Mouse (Mus musculus): ENCODE results near the gene Rnaseh2c. TPM values are rescaled to one million over a fixed set of nuclear protein-coding genes. Genes with fewer than 3 reads are reported as not detected.

The Rnaseh2c gene
- polyA plus RNA-seq, 1 experiment from 2014 or later, result 81.0 TPM

DNA sequence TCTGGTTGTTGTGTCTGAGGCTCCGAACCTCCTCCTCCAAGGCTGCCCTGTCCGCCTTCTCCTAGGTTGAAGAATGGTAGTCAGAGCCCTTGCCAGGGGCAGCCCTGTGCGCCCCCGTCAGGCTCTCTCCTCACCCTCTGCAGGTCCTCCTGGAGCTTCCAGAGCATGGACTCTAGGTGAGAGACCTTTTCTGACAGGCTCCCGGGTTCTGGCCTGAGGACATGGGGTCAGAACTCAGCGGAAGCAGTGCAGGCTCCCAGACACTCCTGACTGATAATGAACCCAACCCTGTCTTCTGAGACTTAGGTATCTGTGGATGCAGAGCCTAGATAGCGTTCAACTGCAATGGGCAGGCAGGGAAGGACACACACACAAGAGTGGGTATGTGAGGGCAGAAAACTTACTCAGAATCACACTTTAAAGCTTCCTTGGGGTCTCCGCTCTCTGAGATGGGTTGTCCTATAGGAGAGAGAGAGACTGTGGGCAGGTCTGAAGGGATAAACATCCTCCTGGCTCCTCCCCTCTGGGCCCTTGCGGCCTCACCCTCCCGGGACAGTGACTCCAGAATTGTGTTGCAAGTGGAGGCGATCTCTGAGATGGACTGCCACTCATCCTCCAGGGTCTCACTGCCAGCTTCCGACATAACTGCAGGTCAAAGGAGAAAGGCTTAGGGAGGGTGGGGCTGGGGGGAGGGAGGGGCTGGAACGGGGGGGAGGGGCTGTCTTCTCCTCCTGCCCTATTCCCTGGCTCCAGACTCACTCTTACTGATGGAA lies 50.0 kb downstream of the Rnaseh2c start:
- Histone ChIP-seq H3K27me3 (replicated peaks; ENCODE audit: control insufficient read depth, insufficient read depth, low read length) (no peaks in the 10 kb centered on the region), H3K4me1 (replicated peaks; ENCODE audit: control insufficient read depth, insufficient read depth, low read length) (peaks cover 7% of the 10 kb centered on the region; the same call in 1 of the 2 replicates), H3K36me3 (ENCODE audit: control insufficient read depth, insufficient read depth) (peaks cover 47% of the 10 kb centered on the region), H3K4me3 (ENCODE audit: low read depth, low read length) (no peak overlapping the region), H3K4me2 (replicated peaks; ENCODE audit: low read depth) (no peak overlapping the region), H3K9me3 (ENCODE audit: control insufficient read depth) (no peaks in the 10 kb centered on the region), H3K27ac (ENCODE audit: low read depth, low read length) (no peak overlapping the region), H3K9ac (ENCODE audit: low read depth, low read length) (no peak overlapping the region)
- WGBS, result 71% methylated on average over 13 of the region's 13 CpGs
- TF ChIP-seq CTCF (IDR thresholded peaks at IDR 0.05; ENCODE audit: low read depth), result no peak
- no peak for ATAC-seq

- H3K27me3 ChIP-seq (replicated peaks; ENCODE audit: control insufficient read depth, insufficient read depth, low read length), result no peaks in the 10 kb centered on the region
- WGBS, result 82% methylated on average over 6 of the region's 6 CpGs
- H3K4me3 ChIP-seq (ENCODE audit: low read depth, low read length), result no peak overlapping the region
- peaks cover 42% of the 10 kb centered on the region for H3K36me3 ChIP-seq (ENCODE audit: control insufficient read depth, insufficient read depth)
- peaks cover 7% of the 10 kb centered on the region; the same call in 1 of the 2 replicates for H3K4me1 ChIP-seq (replicated peaks; ENCODE audit: control insufficient read depth, insufficient read depth, low read length)
- no peak overlapping the region for H3K4me2 ChIP-seq (replicated peaks; ENCODE audit: low read depth)
- no peaks in the 10 kb centered on the region for H3K9me3 ChIP-seq (ENCODE audit: control insufficient read depth)
- H3K9ac ChIP-seq (ENCODE audit: low read depth, low read length), result no peak overlapping the region
- TF ChIP-seq CTCF (IDR thresholded peaks at IDR 0.05; ENCODE audit: low read depth), result no peak
- no peak overlapping the region for H3K27ac ChIP-seq (ENCODE audit: low read depth, low read length)
- no peak for ATAC-seq
Measured at GRCm38 (mm10) chr19:5652570-5652969, 50.9 kb downstream of the Rnaseh2c start.

- H3K4me2 ChIP-seq (replicated peaks; ENCODE audit: low read depth), result peak overlapping the region; percentile 76
- TF ChIP-seq CTCF (IDR thresholded peaks at IDR 0.05; ENCODE audit: low read depth), result no peak
- H3K27ac ChIP-seq (ENCODE audit: low read depth, low read length), result no peak overlapping the region
- H3K27me3 ChIP-seq (replicated peaks; ENCODE audit: control insufficient read depth, insufficient read depth, low read length), result no peaks in the 10 kb centered on the region
- H3K36me3 ChIP-seq (ENCODE audit: control insufficient read depth, insufficient read depth), result peaks cover 44% of the 10 kb centered on the region
- no peak overlapping the region for H3K9ac ChIP-seq (ENCODE audit: low read depth, low read length)
- H3K9me3 ChIP-seq (ENCODE audit: control insufficient read depth), result no peaks in the 10 kb centered on the region
- WGBS, result 18% methylated on average over 62 of the region's 62 CpGs
- ATAC-seq, result peak; percentile 77
- no peaks in the 10 kb centered on the region; the same call in 1 of the 2 replicates for H3K4me1 ChIP-seq (replicated peaks; ENCODE audit: control insufficient read depth, insufficient read depth, low read length)
- peak overlapping the region; percentile 35 for H3K4me3 ChIP-seq (ENCODE audit: low read depth, low read length)
Measured at GRCm38 (mm10) chr19:5653969-5654719, 52.5 kb downstream of the Rnaseh2c start.

DNA sequence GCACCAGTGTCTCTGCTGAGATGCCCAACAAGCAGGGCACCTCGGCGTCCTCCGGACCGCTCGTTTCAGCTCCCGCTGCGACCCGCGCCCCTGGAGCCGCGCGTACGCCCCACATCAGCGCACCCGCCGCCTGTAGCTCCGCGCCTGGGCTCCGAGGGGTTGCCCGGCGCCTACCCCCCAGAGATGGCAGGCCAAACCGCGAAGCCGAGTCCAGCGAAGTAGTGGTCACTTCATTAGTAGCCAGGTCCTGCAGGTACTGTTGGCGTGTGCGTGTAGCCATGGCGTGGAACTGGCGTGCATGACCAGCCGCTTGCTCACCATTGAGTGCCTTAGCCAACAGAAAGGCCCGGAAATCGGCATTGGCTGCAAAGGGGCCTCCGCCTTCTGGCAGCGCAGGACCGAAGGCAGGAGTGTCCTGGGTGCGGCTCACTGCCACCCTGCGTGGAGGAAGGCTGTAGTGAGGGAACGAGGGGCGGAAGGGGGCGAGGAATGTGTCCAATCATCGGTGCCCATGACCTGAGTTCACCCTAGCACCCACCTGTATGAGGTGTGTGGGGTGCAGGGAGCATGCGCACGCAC lies 53.1 kb downstream of the Rnaseh2c start:
- 26% methylated on average over 43 of the region's 43 CpGs for WGBS
- peak overlapping the region; percentile 76 for H3K4me2 ChIP-seq (replicated peaks; ENCODE audit: low read depth)
- no peaks in the 10 kb centered on the region for H3K9me3 ChIP-seq (ENCODE audit: control insufficient read depth)
- no peak; the same call in 1 of the 2 replicates for ATAC-seq
- no peaks in the 10 kb centered on the region; the same call in 1 of the 2 replicates for H3K4me1 ChIP-seq (replicated peaks; ENCODE audit: control insufficient read depth, insufficient read depth, low read length)
- H3K27me3 ChIP-seq (replicated peaks; ENCODE audit: control insufficient read depth, insufficient read depth, low read length), result no peaks in the 10 kb centered on the region
- no peak overlapping the region for H3K27ac ChIP-seq (ENCODE audit: low read depth, low read length)
- no peak for TF ChIP-seq CTCF (IDR thresholded peaks at IDR 0.05; ENCODE audit: low read depth)
- no peak overlapping the region for H3K9ac ChIP-seq (ENCODE audit: low read depth, low read length)
- H3K36me3 ChIP-seq (ENCODE audit: control insufficient read depth, insufficient read depth), result peaks cover 48% of the 10 kb centered on the region
- peak overlapping the region; percentile 35 for H3K4me3 ChIP-seq (ENCODE audit: low read depth, low read length)

Other genes starting within 250 kb of the Rnaseh2c start
- 81.2 and 88.1 TPM in 2 replicates for gene Eif1ad, start 235.1 kb upstream of the Rnaseh2c start, polyA plus RNA-seq (2015; fragmentation: Nextera tagmentation; extraction: Ambion mirVana)
- 309 and 329 TPM in 2 replicates for gene Banf1, start 234.7 kb upstream of the Rnaseh2c start, polyA plus RNA-seq (2015; fragmentation: Nextera tagmentation; extraction: Ambion mirVana)
- gene Sart1, start 213.2 kb upstream of the Rnaseh2c start, polyA plus RNA-seq (2015; fragmentation: Nextera tagmentation; extraction: Ambion mirVana), result 53.7 and 63.0 TPM in 2 replicates
- 0.27 and 0.59 TPM in 2 replicates for gene Tsga10ip, start 199.3 kb upstream of the Rnaseh2c start, polyA plus RNA-seq (2015; fragmentation: Nextera tagmentation; extraction: Ambion mirVana)
- 136 and 137 TPM in 2 replicates for gene Drap1, start 176.9 kb upstream of the Rnaseh2c start, polyA plus RNA-seq (2015; fragmentation: Nextera tagmentation; extraction: Ambion mirVana)
- gene AI837181, start 176.7 kb upstream of the Rnaseh2c start, polyA plus RNA-seq (2015; fragmentation: Nextera tagmentation; extraction: Ambion mirVana), result 33.0 and 34.2 TPM in 2 replicates
- not detected in 2 replicates for gene Fosl1, start 154.3 kb upstream of the Rnaseh2c start, polyA plus RNA-seq (2015; fragmentation: Nextera tagmentation; extraction: Ambion mirVana)
- gene Ccdc85b, start 144.0 kb upstream of the Rnaseh2c start, polyA plus RNA-seq (2015; fragmentation: Nextera tagmentation; extraction: Ambion mirVana), result 7.3 and 7.5 TPM in 2 replicates
- gene Fibp, start 141.3 kb upstream of the Rnaseh2c start, polyA plus RNA-seq (2015; fragmentation: Nextera tagmentation; extraction: Ambion mirVana), result 116 and 130 TPM in 2 replicates
- gene Ctsw, start 133.4 kb upstream of the Rnaseh2c start, polyA plus RNA-seq (2015; fragmentation: Nextera tagmentation; extraction: Ambion mirVana), result 0.85 and 0.92 TPM in 2 replicates
- 39.4 and 40.7 TPM in 2 replicates for gene Efemp2, start 127.9 kb upstream of the Rnaseh2c start, polyA plus RNA-seq (2015; fragmentation: Nextera tagmentation; extraction: Ambion mirVana)
- 12.4 and 14.4 TPM in 2 replicates for gene Mus81, start 113.5 kb upstream of the Rnaseh2c start, polyA plus RNA-seq (2015; fragmentation: Nextera tagmentation; extraction: Ambion mirVana)
- 1,685 and 1,786 TPM in 2 replicates for gene Cfl1, start 111.4 kb upstream of the Rnaseh2c start, polyA plus RNA-seq (2015; fragmentation: Nextera tagmentation; extraction: Ambion mirVana)
- gene 1700020D05Rik, start 98.1 kb upstream of the Rnaseh2c start, polyA plus RNA-seq (2015; fragmentation: Nextera tagmentation; extraction: Ambion mirVana), result not detected in 2 replicates
- 3.8 and 4.5 TPM in 2 replicates for gene Snx32, start 91.3 kb upstream of the Rnaseh2c start, polyA plus RNA-seq (2015; fragmentation: Nextera tagmentation; extraction: Ambion mirVana)
- gene Ovol1, start 41.2 kb upstream of the Rnaseh2c start, polyA plus RNA-seq (2015; fragmentation: Nextera tagmentation; extraction: Ambion mirVana), result 19.2 and 24.1 TPM in 2 replicates
- gene Ap5b1, start 33.8 kb upstream of the Rnaseh2c start, polyA plus RNA-seq (2015; fragmentation: Nextera tagmentation; extraction: Ambion mirVana), result 13.0 and 15.9 TPM in 2 replicates
- 37.4 and 38.6 TPM in 2 replicates for gene Kat5, start 8.4 kb downstream of the Rnaseh2c start, polyA plus RNA-seq (2015; fragmentation: Nextera tagmentation; extraction: Ambion mirVana)
- 28.4 and 31.9 TPM in 2 replicates for gene Rela, start 35.6 kb downstream of the Rnaseh2c start, polyA plus RNA-seq (2015; fragmentation: Nextera tagmentation; extraction: Ambion mirVana)
- gene Sipa1, start 61.8 kb downstream of the Rnaseh2c start, polyA plus RNA-seq (2015; fragmentation: Nextera tagmentation; extraction: Ambion mirVana), result 8.2 and 9.8 TPM in 2 replicates
- gene Map3k11, start 86.9 kb downstream of the Rnaseh2c start, polyA plus RNA-seq (2015; fragmentation: Nextera tagmentation; extraction: Ambion mirVana), result 29.4 and 29.7 TPM in 2 replicates
- 9.3 and 12.7 TPM in 2 replicates for gene Pcnx3, start 87.0 kb downstream of the Rnaseh2c start, polyA plus RNA-seq (2015; fragmentation: Nextera tagmentation; extraction: Ambion mirVana)
- 0.12 and 0.21 TPM in 2 replicates for gene Kcnk7, start 102.5 kb downstream of the Rnaseh2c start, polyA plus RNA-seq (2015; fragmentation: Nextera tagmentation; extraction: Ambion mirVana)
- 49.8 and 51.0 TPM in 2 replicates for gene Ehbp1l1, start 124.4 kb downstream of the Rnaseh2c start, polyA plus RNA-seq (2015; fragmentation: Nextera tagmentation; extraction: Ambion mirVana)
- 48.5 and 48.9 TPM in 2 replicates for gene Fam89b, start 127.8 kb downstream of the Rnaseh2c start, polyA plus RNA-seq (2015; fragmentation: Nextera tagmentation; extraction: Ambion mirVana)
- gene Ltbp3, start 139.0 kb downstream of the Rnaseh2c start, polyA plus RNA-seq (2015; fragmentation: Nextera tagmentation; extraction: Ambion mirVana), result 11.9 and 15.6 TPM in 2 replicates
- gene Scyl1, start 169.5 kb downstream of the Rnaseh2c start, polyA plus RNA-seq (2015; fragmentation: Nextera tagmentation; extraction: Ambion mirVana), result 43.8 and 48.8 TPM in 2 replicates